Mouse (Mus musculus) kidney, adult 11 months (tissue): ENCODE results near the gene Gm45717.

Experiments used
- DNase-seq: peaks from one replicate; pipeline ENCODE4 v3.0.0; 2022

Gm45717 gene

GRCm38 (mm10) chr7:140967862-140968591, 12.3 kb upstream of the Gm45717 start:
- DNase-seq: no peak

GRCm38 (mm10) chr7:140966921-140967320, 11.2 kb upstream of the Gm45717 start, which contains the start of gene Ifitm1:
Gene Ifitm1 (plus strand): TSS chr7:140967221.
- DNase-seq: no peak

- no peak for DNase-seq
Measured at GRCm38 (mm10) chr7:140962733-140963132, 7.0 kb upstream of the Gm45717 start.

- no peak for DNase-seq
Measured at GRCm38 (mm10) chr7:140961416-140961815, 5.7 kb upstream of the Gm45717 start.

- DNase-seq: no peak
Measured at GRCm38 (mm10) chr7:140960026-140960425, 4.3 kb upstream of the Gm45717 start.

- no peak for DNase-seq
Measured at GRCm38 (mm10) chr7:140959181-140959901, 3.6 kb upstream of the Gm45717 start.

GRCm38 (mm10) chr7:140956556-140956869, 776 bp upstream of the Gm45717 start:
- no peak for DNase-seq

GRCm38 (mm10) chr7:140955342-140955741, 395 bp downstream of the Gm45717 start:
- DNase-seq: no peak

GRCm38 (mm10) chr7:140954733-140955071, 1.0 kb downstream of the Gm45717 start:
- DNase-seq: no peak

- DNase-seq: no peak
Measured at GRCm38 (mm10) chr7:140953800-140954732, 1.7 kb downstream of the Gm45717 start.

GRCm38 (mm10) chr7:140953133-140953532, 2.6 kb downstream of the Gm45717 start:
- no peak for DNase-seq

- DNase-seq: no peak
Measured at GRCm38 (mm10) chr7:140952441-140952840, 3.3 kb downstream of the Gm45717 start.

- DNase-seq: no peak
Measured at GRCm38 (mm10) chr7:140951765-140952164, 4.0 kb downstream of the Gm45717 start.

- peak; percentile 60 for DNase-seq
Measured at GRCm38 (mm10) chr7:140951051-140951450, 4.7 kb downstream of the Gm45717 start.

- DNase-seq: no peak
Measured at GRCm38 (mm10) chr7:140949824-140950530, 5.8 kb downstream of the Gm45717 start, which contains the start of gene Ifitm5. Gene Ifitm5 (minus strand): TSS chr7:140950291.

- DNase-seq: no peak
Measured at GRCm38 (mm10) chr7:140949255-140949654, 6.5 kb downstream of the Gm45717 start.

- DNase-seq: no peak
Measured at GRCm38 (mm10) chr7:140948161-140948560, 7.6 kb downstream of the Gm45717 start.

GRCm38 (mm10) chr7:140946980-140947379, 8.8 kb downstream of the Gm45717 start:
- no peak for DNase-seq

GRCm38 (mm10) chr7:140946311-140946710, 9.4 kb downstream of the Gm45717 start:
- no peak for DNase-seq

GRCm38 (mm10) chr7:140945247-140945646, 10.5 kb downstream of the Gm45717 start:
- no peak for DNase-seq

- no peak for DNase-seq
Measured at GRCm38 (mm10) chr7:140944236-140944635, 11.5 kb downstream of the Gm45717 start.

GRCm38 (mm10) chr7:140943356-140943755, 12.4 kb downstream of the Gm45717 start:
- DNase-seq: no peak

GRCm38 (mm10) chr7:140942811-140943210, 12.9 kb downstream of the Gm45717 start:
- no peak for DNase-seq
